Mouse (Mus musculus) lung, adult 10 weeks (tissue): ENCODE data around the gene Clec4d. TPM values are rescaled to one million over a fixed set of nuclear protein-coding genes. Genes with fewer than 3 reads are reported as not detected.

Source experiments
- polyA plus RNA-seq: library from polyadenylated mRNA; stranded (reverse); fragments of 350-450 nt; fragmentation: Illumina TruSeq; extraction: RNeasy Lipid Tissue Mini Kit (QIAGEN cat#74804); gene quantifications from one replicate; pipeline ENCODE4 v1.2.3, GENCODE M21; 2014; ENCODE audit warnings: low read depth, low replicate concordance; ENCODE audit not compliant: insufficient read depth

The Clec4d gene
- polyA plus RNA-seq: 9.3 TPM

GRCm38 (mm10) chr6:123261555-123262161 lies at the start of gene Clec4d:
TSS of gene Clec4d (plus strand) at chr6:123262111.

GRCm38 (mm10) chr6:123229644-123230043 lies 32.3 kb upstream of the Clec4d start, which contains the start of gene Clec4n:
TSS of gene Clec4n (plus strand) at chr6:123229843.

GRCm38 (mm10) chr6:123289753-123290152 lies 27.8 kb downstream of the Clec4d start, which contains the start of gene Clec4e:
TSS of gene Clec4e (minus strand) at chr6:123289870.

GRCm38 (mm10) chr6:123308033-123308432 lies 46.1 kb downstream of the Clec4d start, which contains the start of gene Vmn2r19:
TSS of gene Vmn2r19 (plus strand) at chr6:123308333.

Other genes starting within 250 kb of the Clec4d start
- gene Clec4b1, start 212.1 kb upstream of the Clec4d start, polyA plus RNA-seq: 6.6 TPM
- 13.4 TPM for gene Clec4a2, start 155.7 kb upstream of the Clec4d start, polyA plus RNA-seq
- gene Clec4b2, start 89.2 kb upstream of the Clec4d start, polyA plus RNA-seq: not detected
- 25.8 TPM for gene Clec4n, start 32.3 kb upstream of the Clec4d start, polyA plus RNA-seq
- 2.3 TPM for gene Clec4e, start 27.8 kb downstream of the Clec4d start, polyA plus RNA-seq
- not detected for gene Vmn2r19, start 46.2 kb downstream of the Clec4d start, polyA plus RNA-seq
- not detected for gene Vmn2r20, start 156.0 kb downstream of the Clec4d start, polyA plus RNA-seq